Mouse (Mus musculus): ENCODE results near the gene Gm6268. TPM values are rescaled to one million over a fixed set of nuclear protein-coding genes. Genes with fewer than 3 reads are reported as not detected.

Gm6268 gene
- not detected in 2 replicates for polyA plus RNA-seq (2015; fragmentation: Nextera tagmentation; extraction: Ambion mirVana)

DNA sequence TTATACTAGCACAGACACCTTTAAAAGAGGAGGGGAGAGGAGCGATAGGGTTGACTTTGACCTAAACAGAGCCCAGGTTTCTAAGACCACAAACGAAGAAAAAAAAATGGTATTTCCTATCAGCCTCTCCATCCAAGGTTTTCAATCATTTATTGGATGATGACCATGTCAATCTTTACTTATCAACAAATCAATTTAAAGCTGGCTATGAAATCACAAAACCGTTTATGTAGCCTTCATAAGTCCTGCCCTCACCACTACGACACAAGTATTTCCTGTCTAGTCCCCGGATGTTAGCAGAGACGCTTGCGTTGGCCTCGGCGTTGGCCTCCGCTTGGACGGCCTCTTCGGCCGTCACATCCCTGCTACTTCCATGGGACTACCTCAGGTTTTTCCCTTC is at the start of gene Gm6268:
Gm6268 (plus strand) TSS at position 301 of the 400 bp plus-strand sequence.
- no peak for ATAC-seq
- Histone ChIP-seq H3K27me3 (ENCODE audit: control insufficient read depth, insufficient read depth, low read depth, low read length) (no peaks in the 10 kb centered on the region), H3K4me2 (ENCODE audit: low read length) (no peak within 1 kb of the TSS), H3K27ac (ENCODE audit: low read length) (no peak within 1 kb of the TSS), H3K9ac (ENCODE audit: low read depth, low read length) (no peak within 1 kb of the TSS), H3K4me1 (ENCODE audit: control insufficient read depth, insufficient read depth, low read length) (no peaks in the 10 kb centered on the region), H3K4me3 (ENCODE audit: low read depth, low read length) (no peak within 1 kb of the TSS), H3K9me3 (replicated peaks; ENCODE audit: control insufficient read depth, low read length, poor library complexity, severe bottlenecking) (no peaks in the 10 kb centered on the region), H3K36me3 (ENCODE audit: control insufficient read depth, insufficient read depth, low read length) (no peaks in the 10 kb centered on the region)
- 92% methylated on average over 13 of the region's 13 CpGs for WGBS

- Histone ChIP-seq H3K4me2 (ENCODE audit: low read length) (no peak overlapping the region), H3K4me1 (ENCODE audit: control insufficient read depth, insufficient read depth, low read length) (no peaks in the 10 kb centered on the region), H3K9me3 (replicated peaks; ENCODE audit: control insufficient read depth, low read length, poor library complexity, severe bottlenecking) (no peaks in the 10 kb centered on the region), H3K4me3 (ENCODE audit: low read depth, low read length) (no peak overlapping the region), H3K36me3 (ENCODE audit: control insufficient read depth, insufficient read depth, low read length) (no peaks in the 10 kb centered on the region), H3K9ac (ENCODE audit: low read depth, low read length) (no peak overlapping the region), H3K27me3 (ENCODE audit: control insufficient read depth, insufficient read depth, low read depth, low read length) (no peaks in the 10 kb centered on the region), H3K27ac (ENCODE audit: low read length) (no peak overlapping the region)
- WGBS: 51% methylated on average over 3 of the region's 3 CpGs
- no peak for ATAC-seq
Observed at GRCm38 (mm10) chrX:36352446-36352845, 48.6 kb upstream of the Gm6268 start.

DNA sequence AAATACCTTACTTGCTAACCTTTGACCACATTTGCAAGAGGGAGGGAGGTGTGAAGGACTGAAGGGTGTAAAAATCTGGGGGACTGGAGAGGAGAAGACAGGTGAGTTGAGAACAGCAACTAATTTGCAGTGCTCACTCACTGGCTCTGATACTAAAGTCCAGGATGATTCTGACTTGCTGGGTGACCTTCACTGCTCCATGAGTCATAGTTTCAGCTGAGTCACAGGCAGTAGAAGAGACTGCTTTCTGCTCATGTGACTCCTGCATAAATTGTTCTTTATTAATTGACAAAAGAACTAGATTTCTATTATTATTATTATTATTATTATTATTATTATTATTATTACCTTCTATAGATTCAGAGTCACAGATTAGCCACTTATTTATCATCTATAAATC is 15.7 kb upstream of the Gm6268 start:
- H3K4me2 ChIP-seq (ENCODE audit: low read length): no peak overlapping the region

GRCm38 (mm10) chrX:36389971-36390370 is 11.1 kb upstream of the Gm6268 start:
- Histone ChIP-seq H3K4me3 (ENCODE audit: low read depth, low read length) (no peak overlapping the region), H3K36me3 (ENCODE audit: control insufficient read depth, insufficient read depth, low read length) (no peaks in the 10 kb centered on the region), H3K9ac (ENCODE audit: low read depth, low read length) (no peak overlapping the region), H3K4me2 (ENCODE audit: low read length) (no peak overlapping the region), H3K27me3 (ENCODE audit: control insufficient read depth, insufficient read depth, low read depth, low read length) (no peaks in the 10 kb centered on the region), H3K27ac (ENCODE audit: low read length) (no peak overlapping the region), H3K4me1 (ENCODE audit: control insufficient read depth, insufficient read depth, low read length) (no peaks in the 10 kb centered on the region), H3K9me3 (replicated peaks; ENCODE audit: control insufficient read depth, low read length, poor library complexity, severe bottlenecking) (no peaks in the 10 kb centered on the region)
- no peak for ATAC-seq
- WGBS: 51% methylated on average over 3 of the region's 3 CpGs

More for the DNA sequence above, 15.7 kb upstream of the Gm6268 start:
- Histone ChIP-seq H3K27ac (ENCODE audit: low read length) (no peak overlapping the region), H3K4me3 (ENCODE audit: low read depth, low read length) (no peak overlapping the region), H3K9ac (ENCODE audit: low read depth, low read length) (no peak overlapping the region), H3K9me3 (replicated peaks; ENCODE audit: control insufficient read depth, low read length, poor library complexity, severe bottlenecking) (no peaks in the 10 kb centered on the region), H3K27me3 (ENCODE audit: control insufficient read depth, insufficient read depth, low read depth, low read length) (no peaks in the 10 kb centered on the region), H3K36me3 (ENCODE audit: control insufficient read depth, insufficient read depth, low read length) (no peaks in the 10 kb centered on the region), H3K4me1 (ENCODE audit: control insufficient read depth, insufficient read depth, low read length) (no peaks in the 10 kb centered on the region)
- no peak for ATAC-seq

DNA sequence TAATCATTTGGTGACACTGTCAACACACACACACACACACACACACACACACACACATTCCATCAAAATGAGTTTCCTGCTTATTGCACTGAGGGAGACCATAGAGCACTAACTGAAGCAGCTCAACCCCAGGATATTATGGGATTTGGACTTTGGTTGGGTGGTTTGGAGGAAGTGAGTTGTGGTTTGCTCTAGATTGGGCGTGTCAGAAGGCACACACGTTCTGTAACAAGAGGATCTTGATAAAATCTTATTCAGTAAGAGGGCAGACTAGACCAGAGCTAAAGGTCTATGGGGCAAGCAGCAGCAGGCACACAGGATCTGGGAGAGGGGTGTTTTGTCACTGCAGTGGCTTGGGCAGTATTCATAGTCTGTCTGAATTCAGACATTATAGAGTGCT is 10.6 kb upstream of the Gm6268 start:
- Histone ChIP-seq H3K4me3 (ENCODE audit: low read depth, low read length) (no peak overlapping the region), H3K9me3 (replicated peaks; ENCODE audit: control insufficient read depth, low read length, poor library complexity, severe bottlenecking) (no peaks in the 10 kb centered on the region), H3K9ac (ENCODE audit: low read depth, low read length) (no peak overlapping the region), H3K4me2 (ENCODE audit: low read length) (no peak overlapping the region), H3K36me3 (ENCODE audit: control insufficient read depth, insufficient read depth, low read length) (no peaks in the 10 kb centered on the region), H3K27ac (ENCODE audit: low read length) (no peak overlapping the region), H3K4me1 (ENCODE audit: control insufficient read depth, insufficient read depth, low read length) (no peaks in the 10 kb centered on the region), H3K27me3 (ENCODE audit: control insufficient read depth, insufficient read depth, low read depth, low read length) (no peaks in the 10 kb centered on the region)
- WGBS: 63% methylated on average over 2 of the region's 2 CpGs
- no peak for ATAC-seq

DNA sequence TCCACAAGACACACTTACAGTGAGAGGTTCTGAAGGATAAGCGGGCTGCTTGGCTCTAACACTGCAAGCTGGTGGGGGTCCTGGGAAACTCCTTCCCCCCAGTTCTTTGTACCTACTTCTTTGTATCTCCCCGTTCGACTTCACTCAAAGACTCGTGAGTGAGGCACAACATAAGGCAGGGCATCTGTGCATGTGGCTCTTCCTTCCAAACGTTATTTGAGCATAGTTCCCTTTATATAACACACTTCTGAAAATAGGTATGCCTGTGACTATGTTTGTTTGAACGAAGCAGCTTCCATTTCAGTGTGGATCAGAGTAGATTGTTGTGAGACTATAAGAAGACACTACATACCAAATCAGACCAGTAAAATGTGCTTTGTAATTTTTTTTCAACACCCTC is 8.4 kb upstream of the Gm6268 start:
- Histone ChIP-seq H3K4me2 (ENCODE audit: low read length) (no peak overlapping the region), H3K9ac (ENCODE audit: low read depth, low read length) (no peak overlapping the region), H3K27me3 (ENCODE audit: control insufficient read depth, insufficient read depth, low read depth, low read length) (no peaks in the 10 kb centered on the region), H3K36me3 (ENCODE audit: control insufficient read depth, insufficient read depth, low read length) (no peaks in the 10 kb centered on the region), H3K4me1 (ENCODE audit: control insufficient read depth, insufficient read depth, low read length) (no peaks in the 10 kb centered on the region), H3K4me3 (ENCODE audit: low read depth, low read length) (no peak overlapping the region), H3K9me3 (replicated peaks; ENCODE audit: control insufficient read depth, low read length, poor library complexity, severe bottlenecking) (no peaks in the 10 kb centered on the region), H3K27ac (ENCODE audit: low read length) (no peak overlapping the region)
- 65% methylated on average over 6 of the region's 6 CpGs for WGBS
- ATAC-seq: no peak

GRCm38 (mm10) chrX:36393279-36393678 is 7.8 kb upstream of the Gm6268 start:
- Histone ChIP-seq H3K9ac (ENCODE audit: low read depth, low read length) (no peak overlapping the region), H3K36me3 (ENCODE audit: control insufficient read depth, insufficient read depth, low read length) (no peaks in the 10 kb centered on the region), H3K27me3 (ENCODE audit: control insufficient read depth, insufficient read depth, low read depth, low read length) (no peaks in the 10 kb centered on the region), H3K4me3 (ENCODE audit: low read depth, low read length) (no peak overlapping the region), H3K4me2 (ENCODE audit: low read length) (no peak overlapping the region), H3K27ac (ENCODE audit: low read length) (no peak overlapping the region), H3K9me3 (replicated peaks; ENCODE audit: control insufficient read depth, low read length, poor library complexity, severe bottlenecking) (no peaks in the 10 kb centered on the region), H3K4me1 (ENCODE audit: control insufficient read depth, insufficient read depth, low read length) (no peaks in the 10 kb centered on the region)
- peak; percentile 70; the same call in 1 of the 2 replicates for ATAC-seq
- WGBS: 42% methylated on average over 6 of the region's 6 CpGs

GRCm38 (mm10) chrX:36402316-36402715 is 1.2 kb downstream of the Gm6268 start:
- Histone ChIP-seq H3K4me2 (ENCODE audit: low read length) (no peak overlapping the region), H3K27ac (ENCODE audit: low read length) (no peak overlapping the region), H3K9me3 (replicated peaks; ENCODE audit: control insufficient read depth, low read length, poor library complexity, severe bottlenecking) (no peaks in the 10 kb centered on the region), H3K9ac (ENCODE audit: low read depth, low read length) (no peak overlapping the region), H3K36me3 (ENCODE audit: control insufficient read depth, insufficient read depth, low read length) (no peaks in the 10 kb centered on the region), H3K27me3 (ENCODE audit: control insufficient read depth, insufficient read depth, low read depth, low read length) (no peaks in the 10 kb centered on the region), H3K4me1 (ENCODE audit: control insufficient read depth, insufficient read depth, low read length) (no peaks in the 10 kb centered on the region), H3K4me3 (ENCODE audit: low read depth, low read length) (no peak overlapping the region)
- 55% methylated on average over 6 of the region's 6 CpGs for WGBS
- no peak for ATAC-seq

- H3K4me2 ChIP-seq (ENCODE audit: low read length): no peak overlapping the region
- H3K9ac ChIP-seq (ENCODE audit: low read depth, low read length): no peak overlapping the region
- H3K4me1 ChIP-seq (ENCODE audit: control insufficient read depth, insufficient read depth, low read length): no peaks in the 10 kb centered on the region
- no peaks in the 10 kb centered on the region for H3K9me3 ChIP-seq (replicated peaks; ENCODE audit: control insufficient read depth, low read length, poor library complexity, severe bottlenecking)
- WGBS: 81% methylated on average over 3 of the region's 3 CpGs
- H3K4me3 ChIP-seq (ENCODE audit: low read depth, low read length): no peak overlapping the region
- no peaks in the 10 kb centered on the region for H3K36me3 ChIP-seq (ENCODE audit: control insufficient read depth, insufficient read depth, low read length)
- H3K27ac ChIP-seq (ENCODE audit: low read length): no peak overlapping the region
- ATAC-seq: no peak
- no peaks in the 10 kb centered on the region for H3K27me3 ChIP-seq (ENCODE audit: control insufficient read depth, insufficient read depth, low read depth, low read length)
Observed at GRCm38 (mm10) chrX:36419153-36419552, 18.1 kb downstream of the Gm6268 start.

DNA sequence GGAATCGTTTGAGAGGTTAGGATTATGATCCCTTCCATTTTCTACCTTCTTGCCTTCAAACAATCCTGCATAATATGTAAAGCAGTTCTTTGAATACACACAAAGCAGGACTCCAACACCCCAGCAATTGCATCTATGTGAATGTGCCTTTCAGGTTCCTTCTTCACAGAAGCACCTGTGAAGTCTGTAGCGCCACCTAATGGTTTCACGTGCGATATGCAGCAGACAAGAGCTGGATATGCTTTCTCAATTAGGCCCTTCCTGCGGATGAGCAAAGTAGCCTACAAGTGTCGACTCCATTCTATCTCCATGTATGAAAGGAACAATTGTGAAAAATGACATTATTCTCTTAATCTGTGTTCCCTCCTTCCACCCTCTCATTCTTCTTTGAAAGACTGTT is 33.9 kb downstream of the Gm6268 start:
- H3K27ac ChIP-seq (ENCODE audit: low read length): no peak overlapping the region
- H3K4me2 ChIP-seq (ENCODE audit: low read length): no peak overlapping the region
- H3K36me3 ChIP-seq (ENCODE audit: control insufficient read depth, insufficient read depth, low read length): no peaks in the 10 kb centered on the region
- H3K27me3 ChIP-seq (ENCODE audit: control insufficient read depth, insufficient read depth, low read depth, low read length): no peaks in the 10 kb centered on the region
- WGBS: 38% methylated on average over 6 of the region's 6 CpGs
- H3K4me3 ChIP-seq (ENCODE audit: low read depth, low read length): no peak overlapping the region
- H3K4me1 ChIP-seq (ENCODE audit: control insufficient read depth, insufficient read depth, low read length): no peaks in the 10 kb centered on the region
- ATAC-seq: no peak
- no peaks in the 10 kb centered on the region for H3K9me3 ChIP-seq (replicated peaks; ENCODE audit: control insufficient read depth, low read length, poor library complexity, severe bottlenecking)
- no peak overlapping the region for H3K9ac ChIP-seq (ENCODE audit: low read depth, low read length)
